Mouse (Mus musculus) layer of hippocampus, adult 11-12 months (tissue): ENCODE data around the gene Olfr1026.

Experiments
- DNase-seq: peaks from one replicate; pipeline ENCODE4 v3.0.0; 2022; ENCODE audit warnings: low spot score

Olfr1026 gene

DNA sequence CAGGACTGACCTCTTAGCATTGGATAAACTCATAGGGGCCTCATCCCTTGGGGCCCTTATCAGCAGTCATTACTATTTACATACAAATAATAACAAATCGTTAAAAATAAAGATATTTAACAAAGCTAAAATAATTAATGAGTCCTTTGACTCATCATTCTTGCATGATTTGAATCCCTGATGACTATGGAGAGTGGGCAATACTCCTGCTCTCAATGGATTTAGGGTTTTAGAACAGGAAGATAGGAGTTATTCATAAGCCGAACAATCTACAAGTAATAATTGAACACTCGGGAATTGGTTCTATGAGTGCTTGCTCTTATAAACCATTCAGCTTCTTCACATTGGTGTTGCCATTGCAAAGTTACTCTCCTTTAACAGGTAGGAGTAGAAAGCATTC is at the start of gene Olfr1026:
Olfr1026 (plus strand) TSS at position 301 of the 400 bp plus-strand sequence.
- DNase-seq, result no peak

DNA sequence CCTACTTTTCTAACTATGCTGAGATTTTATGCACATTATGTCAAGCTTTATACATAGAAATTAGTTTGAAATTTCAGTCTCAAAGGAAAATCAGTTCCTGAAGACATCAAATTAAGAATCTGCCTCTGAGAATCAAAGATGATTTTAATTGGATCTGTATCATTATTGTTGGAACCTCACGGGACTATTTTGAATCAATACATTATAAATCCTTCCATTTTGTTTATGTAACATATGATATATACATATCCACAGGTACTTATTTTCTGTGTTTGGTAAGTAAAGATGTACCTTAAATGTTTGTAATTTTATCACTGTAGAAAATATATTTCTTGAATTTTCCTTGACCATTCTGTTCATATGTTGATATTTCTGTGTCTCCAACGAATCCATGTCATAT is 36.0 kb upstream of the Olfr1026 start, which contains the start of gene Olfr1023:
Olfr1023 (plus strand) TSS at position 301 of the 400 bp plus-strand sequence.
- DNase-seq, result no peak

- DNase-seq, result no peak
Observed at GRCm38 (mm10) chr2:85904952-85905351, 16.4 kb upstream of the Olfr1026 start, which contains the start of gene Olfr1024. TSS of gene Olfr1024 (minus strand) at chr2:85905052.

DNA sequence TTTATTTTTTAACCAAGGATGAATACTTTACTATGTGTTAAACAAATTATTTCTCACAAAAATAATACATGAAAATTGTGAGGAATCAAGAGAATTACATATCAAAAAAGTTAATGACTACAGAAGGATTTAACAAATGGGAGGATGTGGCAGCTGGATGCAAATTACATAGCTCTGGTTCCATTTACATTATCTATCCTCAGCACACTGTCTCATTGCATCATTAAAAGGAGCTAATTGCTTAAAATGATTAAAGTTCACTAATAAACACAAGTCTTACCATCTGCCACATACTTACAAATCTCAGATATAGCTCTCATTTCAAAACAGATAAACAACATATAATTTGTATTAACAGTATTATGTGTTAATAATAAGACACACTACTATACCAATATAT is 8.2 kb upstream of the Olfr1026 start:
- DNase-seq, result no peak

- DNase-seq, result no peak
Observed at GRCm38 (mm10) chr2:85914893-85915292, 6.5 kb upstream of the Olfr1026 start, which contains the start of gene Olfr1025-ps1. TSS of gene Olfr1025-ps1 (plus strand) at chr2:85915193.

DNA sequence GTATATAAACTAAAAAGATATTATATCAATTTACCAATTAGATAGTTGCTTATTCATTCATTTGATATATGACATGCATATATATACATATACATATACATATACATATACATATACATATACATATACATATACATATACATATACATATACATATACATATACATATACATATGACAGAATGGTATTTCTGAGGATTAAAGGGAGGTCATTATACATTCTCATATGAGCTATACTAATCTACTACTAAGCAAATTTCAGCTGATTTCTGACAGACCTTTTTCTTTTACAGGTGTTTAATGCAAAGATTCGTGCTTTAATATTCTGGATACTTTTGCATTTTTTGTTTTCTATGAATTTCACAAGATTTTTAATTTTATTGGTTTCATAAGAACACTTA is 28.8 kb downstream of the Olfr1026 start, which contains the start of gene Olfr1028:
Olfr1028 (plus strand) TSS at position 301 of the 400 bp plus-strand sequence.
- DNase-seq, result no peak

GRCm38 (mm10) chr2:85973595-85973994 is 52.2 kb downstream of the Olfr1026 start, which contains the start of gene Olfr1029:
TSS of gene Olfr1029 (plus strand) at chr2:85973895.
- DNase-seq, result no peak
